ENCODE assay signal across 9 mouse cellular contexts in genomic region chr2:127655419-127655818, GRCm38 (mm10). TPM values are rescaled to one million over a fixed set of nuclear protein-coding genes. Genes with fewer than 3 reads are reported as not detected.
DNase-seq lines count a peak whose midpoint lies in the region; ATAC-seq and TF ChIP-seq lines count a peak whose summit lies in the region.
"Had no signal": no experiment of that assay in that cellular context is flagged by ENCODE, and none has a peak within 500 bp of the region (broad histone marks: within the 10 kb centered on the region; RNA-seq: fewer than 3 reads in every experiment).

No protein-coding gene starts in this region.

- intact Hi-C loops in heart, adult 2 months (cut with DNase I): no loop called here
- intact Hi-C loops in heart, postnatal 25 days (cut with DNase I): no loop called here
- intact Hi-C loops in left cerebral cortex, postnatal 4 days (cut with DNase I): no loop called here
- intact Hi-C loops in left cerebral cortex, postnatal 14 days (cut with DNase I): no loop called here

- TF ChIP-seq POLR2A in heart, adult 2 months (IDR thresholded peaks at IDR 0.05; ENCODE audit: insufficient read depth, low read depth, low read length): no peak
- TF ChIP-seq POLR2A in kidney, adult 2 months (IDR thresholded peaks at IDR 0.05; ENCODE audit: low read depth, low read length): no peak

- ATAC-seq in midbrain, embryonic 16.5 days: no peak

- no peak for TF ChIP-seq EP300 in heart, adult 2 months (IDR thresholded peaks at IDR 0.05; ENCODE audit: insufficient read depth, low read depth, low read length)

- no peaks in the 10 kb centered on the region for H3K9me3 ChIP-seq in midbrain, embryonic 16.5 days (replicated peaks; ENCODE audit: control insufficient read depth, low read length, poor library complexity, severe bottlenecking)
- H3K9me3 ChIP-seq: megakaryocyte, embryonic 14.5 days had no signal

- no peaks in the 10 kb centered on the region for H3K4me1 ChIP-seq in heart, adult 2 months (ENCODE audit: control insufficient read depth, insufficient read depth, low read length)
- peaks cover under 1% of the 10 kb centered on the region; the same call in 1 of the 2 replicates for H3K4me1 ChIP-seq in kidney, adult 2 months (ENCODE audit: control insufficient read depth, insufficient read depth, low read length)
- H3K4me1 ChIP-seq in midbrain, embryonic 16.5 days (ENCODE audit: control insufficient read depth, insufficient read depth, low read length): peaks cover 8% of the 10 kb centered on the region

- H3K4me3 ChIP-seq in heart, adult 2 months: peak overlapping the region; percentile 1; the same call in 1 of the 2 replicates
- H3K4me3 ChIP-seq in kidney, adult 2 months (ENCODE audit: insufficient read depth, low read depth, low read length): peak overlapping the region; percentile 88
- H3K4me3 ChIP-seq in midbrain, embryonic 16.5 days (ENCODE audit: low read depth, low read length): no peak overlapping the region; the same call in 1 of the 2 replicates

- H3K79me2 ChIP-seq in heart, adult 2 months (replicated peaks; ENCODE audit: control insufficient read depth, insufficient read depth, low read length): no peaks in the 10 kb centered on the region

- no peak overlapping the region for H3K27ac ChIP-seq in heart, adult 2 months
- H3K27ac ChIP-seq in kidney, adult 2 months (ENCODE audit: insufficient read depth, low read depth, low read length): peak overlapping the region; percentile 83
- no peak overlapping the region for H3K27ac ChIP-seq in midbrain, embryonic 16.5 days (ENCODE audit: low read length)

- no peak for DNase-seq in heart, adult 2 months
- no peak for DNase-seq in heart, postnatal 25 days (ENCODE audit: low spot score)
- DNase-seq in embryo, embryonic 9.5 days (ENCODE audit: extremely low spot score): peak; percentile 5
- peak; percentile 57 for DNase-seq in kidney, adult 2 months
- DNase-seq in spleen, adult 12 weeks (ENCODE audit: low spot score): no peak
- no peak for DNase-seq in left cerebral cortex, postnatal 4 days
- DNase-seq in left cerebral cortex, postnatal 14 days (ENCODE audit: low spot score in 2 of 2): no peak

- H3K27me3 ChIP-seq in heart, adult 2 months (ENCODE audit: control insufficient read depth, insufficient read depth, low read length): peaks cover 1% of the 10 kb centered on the region; the same call in 1 of the 2 replicates
- H3K27me3 ChIP-seq in kidney, adult 2 months (replicated peaks; ENCODE audit: control insufficient read depth, insufficient read depth, low read length): no peaks in the 10 kb centered on the region
- H3K27me3 ChIP-seq in midbrain, embryonic 16.5 days (ENCODE audit: control insufficient read depth, insufficient read depth, low read depth, low read length): peaks cover 42% of the 10 kb centered on the region

- peak overlapping the region; percentile 93 for H3K4me2 ChIP-seq in midbrain, embryonic 16.5 days (ENCODE audit: low read length)

- TF ChIP-seq CTCF in heart, adult 2 months (IDR thresholded peaks at IDR 0.05): no peak
- no peak for TF ChIP-seq CTCF in kidney, adult 2 months (conservative IDR thresholded peaks at IDR 0.05; ENCODE audit: insufficient read depth, insufficient read length, low read depth, low read length)

- no peaks in the 10 kb centered on the region for H3K36me3 ChIP-seq in heart, adult 2 months (ENCODE audit: control insufficient read depth, insufficient read depth, low read length)
- no peaks in the 10 kb centered on the region for H3K36me3 ChIP-seq in kidney, adult 2 months (ENCODE audit: control insufficient read depth, insufficient read depth, low read length)
- H3K36me3 ChIP-seq in midbrain, embryonic 16.5 days (ENCODE audit: control insufficient read depth, insufficient read depth, low read length): no peaks in the 10 kb centered on the region

- H3K9ac ChIP-seq in heart, adult 2 months (ENCODE audit: low read depth, low read length): no peak overlapping the region
- H3K9ac ChIP-seq in midbrain, embryonic 16.5 days (ENCODE audit: low read depth, low read length): no peak overlapping the region

- 14% methylated on average over 9 of the region's 9 CpGs for WGBS in heart, adult 2 months
- WGBS in kidney, adult 2 months: 15% methylated on average over 9 of the region's 9 CpGs
- WGBS in midbrain, embryonic 16.5 days: 7% methylated on average over 9 of the region's 9 CpGs

RNA-seq across cellular contexts. Expression of gene Mal, which starts 1.1 kb away (rescaled TPM):
- total RNA-seq in heart, adult 2 months (2021): 10 to 100 TPM in 1 of 2 experiments, 1 to 10 TPM in 1; 9.4 to 11.0 TPM
- polyA plus RNA-seq in heart, adult 2 months (2012; rRNA removed): 3.5 and 6.2 TPM in 2 replicates
- 1 to 10 TPM; 5.5 to 7.2 TPM for total RNA-seq in heart, postnatal 25 days (2021)
- polyA plus RNA-seq in kidney, adult 2 months (2012; rRNA removed): 91.2 and 91.5 TPM in 2 replicates
- polyA plus RNA-seq in midbrain, embryonic 16.5 days (2015; fragmentation: Nextera tagmentation; extraction: Ambion mirVana): 1.3 and 2.0 TPM in 2 replicates
- total RNA-seq in left cerebral cortex, postnatal 4 days (2021): 1 to 10 TPM; 1.3 to 1.5 TPM
- total RNA-seq in left cerebral cortex, postnatal 14 days (2021): 10 to 100 TPM; 21.4 to 46.7 TPM

Comparison
In these comparisons a context has a peak if more than half of its experiments do, and no peak if none do; other contexts are left out.
1. DNase-seq: peak in embryo, embryonic 9.5 days (single experiment) and kidney, adult 2 months (single experiment); none in heart, adult 2 months (0 of 2), heart, postnatal 25 days (single experiment), spleen, adult 12 weeks (single experiment), left cerebral cortex, postnatal 4 days (single experiment) and left cerebral cortex, postnatal 14 days (0 of 2).